Mouse (Mus musculus) midbrain, embryonic 15.5 days (tissue): ENCODE measurements at regions not wholly inside any gene's neighbourhood (a gene's known extent, or its start where the extent isn't known, plus 50 kb on each side); places are given as distances from the start of the nearest gene placed in this dataset.

Source experiments
- ATAC-seq: fragments of 200-750 bp; cut with Nextera tagmentation; replicated peaks from 2 replicates; pipeline ENCODE4 v1.8.0; 2017; ENCODE audit warnings: moderate TSS enrichment
- H3K27ac ChIP-seq: fragments of 300-500 bp; sonication (generic); 2 replicates; pipeline ENCODE4 v1.5.1; 2015; ENCODE audit warnings: mild to moderate bottlenecking, inconsistent platforms
- H3K27me3 ChIP-seq: fragments of 300-500 bp; sonication (generic); replicated peaks from 2 replicates; pipeline ENCODE4 v1.6.1; 2015; ENCODE audit warnings: inconsistent platforms
- H3K36me3 ChIP-seq: fragments of 300-500 bp; sonication (generic); replicated peaks from 2 replicates; pipeline ENCODE4 v1.6.1; 2015; ENCODE audit warnings: inconsistent platforms
- H3K4me1 ChIP-seq: fragments of 300-500 bp; sonication (generic); 2 replicates; pipeline ENCODE4 v1.6.1; 2015; ENCODE audit warnings: inconsistent platforms
- H3K4me2 ChIP-seq: fragments of 300-500 bp; sonication (generic); 2 replicates; pipeline ENCODE4 v1.6.1; 2015; ENCODE audit warnings: inconsistent platforms, mild to moderate bottlenecking, moderate library complexity
- H3K4me3 ChIP-seq: fragments of 300-500 bp; sonication (generic); 2 replicates; pipeline ENCODE4 v1.5.1; 2015; ENCODE audit warnings: mild to moderate bottlenecking, inconsistent platforms
- H3K9ac ChIP-seq: fragments of 300-500 bp; sonication (generic); 2 replicates; pipeline ENCODE4 v1.6.1; 2015; ENCODE audit warnings: mild to moderate bottlenecking, inconsistent platforms
- H3K9me3 ChIP-seq: fragments of 300-500 bp; sonication (generic); 2 replicates; pipeline ENCODE4 v1.6.1; 2016; ENCODE audit warnings: inconsistent platforms
- WGBS: fragments of 180-500 bp; shearing (Covaris S2); methylation state at CpG from one replicate; pipeline ENCODE4 v1.1.7; 2015; ENCODE audit warnings: mixed read lengths; 5-methylcytosine and 5-hydroxymethylcytosine counted together

GRCm38 (mm10) chr8:102496698-102497097 is 288.7 kb downstream of the Cdh11 start:
- no peak overlapping the region for H3K4me2 ChIP-seq
- no peak for ATAC-seq
- no peak overlapping the region for H3K4me3 ChIP-seq
- H3K36me3 ChIP-seq: no peaks in the 10 kb centered on the region
- H3K27ac ChIP-seq: no peak overlapping the region
- no peak overlapping the region for H3K9ac ChIP-seq
- no peaks in the 10 kb centered on the region for H3K27me3 ChIP-seq
- no peaks in the 10 kb centered on the region for H3K9me3 ChIP-seq
- no peaks in the 10 kb centered on the region for H3K4me1 ChIP-seq

GRCm38 (mm10) chr8:102496021-102496420 is 289.4 kb downstream of the Cdh11 start:
- no peak for ATAC-seq

GRCm38 (mm10) chr8:102491015-102491414 is 294.4 kb downstream of the Cdh11 start:
- Histone ChIP-seq H3K27ac (no peak overlapping the region), H3K4me1 (no peaks in the 10 kb centered on the region), H3K27me3 (no peaks in the 10 kb centered on the region), H3K9ac (no peak overlapping the region), H3K9me3 (no peaks in the 10 kb centered on the region), H3K4me3 (no peak overlapping the region), H3K36me3 (no peaks in the 10 kb centered on the region), H3K4me2 (no peak overlapping the region)
- no peak for ATAC-seq

More at GRCm38 (mm10) chr8:102496021-102496420, 289.4 kb downstream of the Cdh11 start:
- Histone ChIP-seq H3K9me3 (no peaks in the 10 kb centered on the region), H3K27ac (no peak overlapping the region), H3K27me3 (no peaks in the 10 kb centered on the region), H3K4me1 (no peaks in the 10 kb centered on the region), H3K36me3 (no peaks in the 10 kb centered on the region), H3K4me3 (no peak overlapping the region), H3K9ac (no peak overlapping the region), H3K4me2 (no peak overlapping the region)
- WGBS: 76% methylated on average over 1 of the region's 1 CpGs

- no peaks in the 10 kb centered on the region for H3K9me3 ChIP-seq
- H3K27me3 ChIP-seq: no peaks in the 10 kb centered on the region
- H3K27ac ChIP-seq: no peak overlapping the region
- no peaks in the 10 kb centered on the region for H3K4me1 ChIP-seq
- H3K9ac ChIP-seq: no peak overlapping the region
- H3K4me2 ChIP-seq: no peak overlapping the region
- 100% methylated on average over 1 of the region's 1 CpGs for WGBS
- H3K36me3 ChIP-seq: no peaks in the 10 kb centered on the region
- no peak overlapping the region for H3K4me3 ChIP-seq
- ATAC-seq: no peak
These were observed 297.2 kb downstream of the Cdh11 start for GRCm38 (mm10) chr8:102488284-102488683.

- Histone ChIP-seq H3K4me2 (no peak overlapping the region), H3K36me3 (no peaks in the 10 kb centered on the region), H3K9me3 (no peaks in the 10 kb centered on the region), H3K27me3 (no peaks in the 10 kb centered on the region), H3K4me1 (no peaks in the 10 kb centered on the region), H3K4me3 (no peak overlapping the region), H3K27ac (no peak overlapping the region), H3K9ac (no peak overlapping the region)
- ATAC-seq: no peak
- 87% methylated on average over 6 of the region's 6 CpGs for WGBS
These were observed 297.6 kb downstream of the Cdh11 start for GRCm38 (mm10) chr8:102487796-102488195.

- Histone ChIP-seq H3K27ac (no peak overlapping the region), H3K9me3 (no peaks in the 10 kb centered on the region), H3K36me3 (no peaks in the 10 kb centered on the region), H3K4me3 (no peak overlapping the region), H3K4me1 (no peaks in the 10 kb centered on the region), H3K27me3 (no peaks in the 10 kb centered on the region), H3K9ac (no peak overlapping the region), H3K4me2 (no peak overlapping the region)
- ATAC-seq: no peak
- WGBS: 96% methylated on average over 12 of the region's 12 CpGs
These were observed 310.2 kb downstream of the Cdh11 start for GRCm38 (mm10) chr8:102475166-102475802.

GRCm38 (mm10) chr8:102474192-102474591 is 311.2 kb downstream of the Cdh11 start:
- H3K4me1 ChIP-seq: no peaks in the 10 kb centered on the region
- H3K4me2 ChIP-seq: no peak overlapping the region
- no peak overlapping the region for H3K9ac ChIP-seq
- no peak overlapping the region for H3K27ac ChIP-seq
- H3K4me3 ChIP-seq: no peak overlapping the region
- no peaks in the 10 kb centered on the region for H3K27me3 ChIP-seq
- H3K9me3 ChIP-seq: no peaks in the 10 kb centered on the region
- no peak for ATAC-seq
- no peaks in the 10 kb centered on the region for H3K36me3 ChIP-seq
- 88% methylated on average over 2 of the region's 2 CpGs for WGBS

- H3K4me3 ChIP-seq: no peak overlapping the region
- H3K9ac ChIP-seq: no peak overlapping the region
- H3K27me3 ChIP-seq: no peaks in the 10 kb centered on the region
- no peaks in the 10 kb centered on the region for H3K4me1 ChIP-seq
- 96% methylated on average over 1 of the region's 1 CpGs for WGBS
- no peak for ATAC-seq
- H3K9me3 ChIP-seq: no peaks in the 10 kb centered on the region
- H3K4me2 ChIP-seq: no peak overlapping the region
- no peak overlapping the region for H3K27ac ChIP-seq
- no peaks in the 10 kb centered on the region for H3K36me3 ChIP-seq
These were observed 314.1 kb downstream of the Cdh11 start for GRCm38 (mm10) chr8:102471352-102471751.

GRCm38 (mm10) chr8:102462601-102463000 is 322.8 kb downstream of the Cdh11 start:
- Histone ChIP-seq H3K4me1 (no peaks in the 10 kb centered on the region), H3K4me2 (no peak overlapping the region), H3K9ac (no peak overlapping the region), H3K27me3 (no peaks in the 10 kb centered on the region), H3K36me3 (no peaks in the 10 kb centered on the region), H3K4me3 (no peak overlapping the region), H3K27ac (no peak overlapping the region), H3K9me3 (no peaks in the 10 kb centered on the region)
- ATAC-seq: no peak
- 90% methylated on average over 2 of the region's 2 CpGs for WGBS

- Histone ChIP-seq H3K4me2 (no peak overlapping the region), H3K9me3 (no peaks in the 10 kb centered on the region), H3K27ac (no peak overlapping the region), H3K27me3 (no peaks in the 10 kb centered on the region), H3K9ac (no peak overlapping the region), H3K36me3 (no peaks in the 10 kb centered on the region), H3K4me3 (no peak overlapping the region), H3K4me1 (no peaks in the 10 kb centered on the region)
- no peak for ATAC-seq
- 90% methylated on average over 4 of the region's 4 CpGs for WGBS
These were observed 342.4 kb downstream of the Cdh11 start for GRCm38 (mm10) chr8:102443006-102443405.

- Histone ChIP-seq H3K4me1 (no peaks in the 10 kb centered on the region), H3K36me3 (no peaks in the 10 kb centered on the region), H3K4me2 (no peak overlapping the region), H3K27ac (no peak overlapping the region), H3K9me3 (no peaks in the 10 kb centered on the region), H3K9ac (no peak overlapping the region), H3K27me3 (no peaks in the 10 kb centered on the region), H3K4me3 (no peak overlapping the region)
- no peak for ATAC-seq
- 63% methylated on average over 2 of the region's 2 CpGs for WGBS
These were observed 363.6 kb downstream of the Cdh11 start for GRCm38 (mm10) chr8:102421828-102422227.

- Histone ChIP-seq H3K4me2 (no peak overlapping the region), H3K4me3 (no peak overlapping the region), H3K9ac (no peak overlapping the region), H3K27me3 (no peaks in the 10 kb centered on the region), H3K4me1 (no peaks in the 10 kb centered on the region), H3K9me3 (no peaks in the 10 kb centered on the region), H3K27ac (no peak overlapping the region), H3K36me3 (no peaks in the 10 kb centered on the region)
- 72% methylated on average over 4 of the region's 4 CpGs for WGBS
- ATAC-seq: no peak
These were observed 370.5 kb downstream of the Cdh11 start for GRCm38 (mm10) chr8:102414931-102415330.

- no peak overlapping the region for H3K9ac ChIP-seq
- WGBS: 89% methylated on average over 5 of the region's 5 CpGs
- H3K9me3 ChIP-seq: no peaks in the 10 kb centered on the region
- H3K4me2 ChIP-seq: no peak overlapping the region
- no peak overlapping the region for H3K27ac ChIP-seq
- no peak for ATAC-seq
- H3K27me3 ChIP-seq: no peaks in the 10 kb centered on the region
- no peaks in the 10 kb centered on the region for H3K4me1 ChIP-seq
- no peaks in the 10 kb centered on the region for H3K36me3 ChIP-seq
- no peak overlapping the region for H3K4me3 ChIP-seq
These were observed 372.0 kb downstream of the Cdh11 start for GRCm38 (mm10) chr8:102413446-102413845.
